Mouse (Mus musculus): ENCODE measurements at regions not wholly inside any gene's neighbourhood (a gene's known extent, or its start where the extent isn't known, plus 50 kb on each side); places are given as distances from the start of the nearest gene placed in this dataset.

- H3K4me2 ChIP-seq = no peak overlapping the region
- peaks cover 9% of the 10 kb centered on the region; the same call in 1 of the 2 replicates for H3K4me1 ChIP-seq (replicated peaks)
- H3K27ac ChIP-seq (replicated peaks) = no peak overlapping the region
- WGBS = 74% methylated on average over 7 of the region's 7 CpGs
- no peaks in the 10 kb centered on the region for H3K36me3 ChIP-seq
- no peak for ATAC-seq (ENCODE audit: low read depth)
- no peaks in the 10 kb centered on the region for H3K9me3 ChIP-seq
- H3K9ac ChIP-seq = no peak overlapping the region
- H3K27me3 ChIP-seq = no peaks in the 10 kb centered on the region; the same call in 1 of the 2 replicates
- no peak overlapping the region for H3K4me3 ChIP-seq
Measured at GRCm38 (mm10) chr13:102576871-102577662, 116.3 kb upstream of the Cd180 start.

GRCm38 (mm10) chr13:102578811-102579210 lies 114.5 kb upstream of the Cd180 start:
- no peak overlapping the region for H3K9ac ChIP-seq
- no peaks in the 10 kb centered on the region for H3K27me3 ChIP-seq
- no peaks in the 10 kb centered on the region for H3K9me3 ChIP-seq
- 85% methylated on average over 2 of the region's 2 CpGs for WGBS
- no peak for ATAC-seq (ENCODE audit: low read depth)
- no peaks in the 10 kb centered on the region for H3K36me3 ChIP-seq
- H3K4me1 ChIP-seq (replicated peaks) = 0 out of 2 replicates have a peak, but pooled peaks cover 1% of the 10 kb centered on the region
- H3K4me2 ChIP-seq = no peak overlapping the region
- no peak overlapping the region for H3K4me3 ChIP-seq
- no peak overlapping the region for H3K27ac ChIP-seq (replicated peaks)

GRCm38 (mm10) chr13:102579638-102580037 lies 113.7 kb upstream of the Cd180 start:
- Histone ChIP-seq H3K36me3 (no peaks in the 10 kb centered on the region), H3K27ac (replicated peaks) (no peak overlapping the region), H3K4me1 (replicated peaks) (no peaks in the 10 kb centered on the region), H3K9ac (no peak overlapping the region), H3K27me3 (no peaks in the 10 kb centered on the region), H3K4me2 (no peak overlapping the region), H3K9me3 (no peaks in the 10 kb centered on the region), H3K4me3 (no peak overlapping the region)
- 92% methylated on average over 3 of the region's 3 CpGs for WGBS
- ATAC-seq (ENCODE audit: low read depth) = no peak

GRCm38 (mm10) chr13:102583984-102584645 lies 109.2 kb upstream of the Cd180 start:
- peaks cover 5% of the 10 kb centered on the region for H3K4me1 ChIP-seq (replicated peaks)

GRCm38 (mm10) chr13:102586215-102586614 lies 107.1 kb upstream of the Cd180 start:
- no peak for ATAC-seq (ENCODE audit: low read depth)
- WGBS = 58% methylated on average over 6 of the region's 6 CpGs

More at GRCm38 (mm10) chr13:102583984-102584645, 109.2 kb upstream of the Cd180 start:
- Histone ChIP-seq H3K27ac (replicated peaks) (no peak overlapping the region), H3K36me3 (no peaks in the 10 kb centered on the region), H3K4me2 (no peak overlapping the region), H3K9me3 (no peaks in the 10 kb centered on the region), H3K4me3 (no peak overlapping the region), H3K27me3 (no peaks in the 10 kb centered on the region), H3K9ac (no peak overlapping the region)
- WGBS = 78% methylated on average over 12 of the region's 12 CpGs
- ATAC-seq (ENCODE audit: low read depth) = no peak

GRCm38 (mm10) chr13:102589680-102590435 lies 103.5 kb upstream of the Cd180 start:
- Histone ChIP-seq H3K36me3 (no peaks in the 10 kb centered on the region), H3K9ac (no peak overlapping the region), H3K9me3 (no peaks in the 10 kb centered on the region), H3K27me3 (no peaks in the 10 kb centered on the region), H3K4me3 (no peak overlapping the region), H3K27ac (replicated peaks) (0 out of 2 replicates have a peak overlapping the region, but pooled peaks have one; percentile 34), H3K4me1 (replicated peaks) (peaks cover 26% of the 10 kb centered on the region), H3K4me2 (peak overlapping the region; percentile 37)
- 33% methylated on average over 18 of the region's 18 CpGs for WGBS
- ATAC-seq (ENCODE audit: low read depth) = peak; percentile 56; the same call in 1 of the 2 replicates

More at GRCm38 (mm10) chr13:102586215-102586614, 107.1 kb upstream of the Cd180 start:
- Histone ChIP-seq H3K4me3 (no peak overlapping the region), H3K4me1 (replicated peaks) (peaks cover 26% of the 10 kb centered on the region), H3K27me3 (no peaks in the 10 kb centered on the region), H3K4me2 (no peak overlapping the region), H3K9me3 (no peaks in the 10 kb centered on the region), H3K36me3 (no peaks in the 10 kb centered on the region), H3K27ac (replicated peaks) (no peak overlapping the region), H3K9ac (no peak overlapping the region)

- Histone ChIP-seq H3K4me1 (replicated peaks) (peaks cover 23% of the 10 kb centered on the region), H3K9me3 (no peaks in the 10 kb centered on the region), H3K4me3 (no peak overlapping the region), H3K27me3 (no peaks in the 10 kb centered on the region), H3K9ac (no peak overlapping the region), H3K27ac (replicated peaks) (no peak overlapping the region), H3K36me3 (no peaks in the 10 kb centered on the region), H3K4me2 (no peak overlapping the region)
- no peak for ATAC-seq (ENCODE audit: low read depth)
- WGBS = 77% methylated on average over 4 of the region's 4 CpGs
Measured at GRCm38 (mm10) chr13:102591803-102592537, 101.4 kb upstream of the Cd180 start.

GRCm38 (mm10) chr13:102593405-102594200 lies 99.8 kb upstream of the Cd180 start:
- WGBS = 93% methylated on average over 12 of the region's 12 CpGs
- no peaks in the 10 kb centered on the region for H3K27me3 ChIP-seq
- H3K27ac ChIP-seq (replicated peaks) = no peak overlapping the region
- peaks cover 23% of the 10 kb centered on the region for H3K4me1 ChIP-seq (replicated peaks)
- H3K4me2 ChIP-seq = no peak overlapping the region
- H3K4me3 ChIP-seq = no peak overlapping the region
- ATAC-seq (ENCODE audit: low read depth) = no peak
- no peak overlapping the region for H3K9ac ChIP-seq
- no peaks in the 10 kb centered on the region for H3K36me3 ChIP-seq
- no peaks in the 10 kb centered on the region for H3K9me3 ChIP-seq

GRCm38 (mm10) chr13:102594201-102594600 lies 99.2 kb upstream of the Cd180 start:
- no peak overlapping the region for H3K27ac ChIP-seq (replicated peaks)
- 95% methylated on average over 3 of the region's 3 CpGs for WGBS

GRCm38 (mm10) chr13:102595602-102596001 lies 97.8 kb upstream of the Cd180 start:
- no peaks in the 10 kb centered on the region for H3K36me3 ChIP-seq
- no peaks in the 10 kb centered on the region for H3K27me3 ChIP-seq
- H3K4me2 ChIP-seq = no peak overlapping the region
- H3K4me3 ChIP-seq = no peak overlapping the region
- peaks cover 6% of the 10 kb centered on the region for H3K4me1 ChIP-seq (replicated peaks)
- ATAC-seq (ENCODE audit: low read depth) = no peak
- no peak overlapping the region for H3K9ac ChIP-seq
- no peaks in the 10 kb centered on the region for H3K9me3 ChIP-seq
- 93% methylated on average over 5 of the region's 5 CpGs for WGBS
- no peak overlapping the region for H3K27ac ChIP-seq (replicated peaks)

More at GRCm38 (mm10) chr13:102594201-102594600, 99.2 kb upstream of the Cd180 start:
- Histone ChIP-seq H3K4me2 (no peak overlapping the region), H3K9me3 (no peaks in the 10 kb centered on the region), H3K9ac (no peak overlapping the region), H3K4me1 (replicated peaks) (peaks cover 20% of the 10 kb centered on the region), H3K4me3 (no peak overlapping the region), H3K36me3 (no peaks in the 10 kb centered on the region), H3K27me3 (no peaks in the 10 kb centered on the region)
- ATAC-seq (ENCODE audit: low read depth) = no peak

GRCm38 (mm10) chr13:102596101-102596500 lies 97.3 kb upstream of the Cd180 start:
- Histone ChIP-seq H3K27ac (replicated peaks) (no peak overlapping the region), H3K9ac (no peak overlapping the region), H3K4me3 (no peak overlapping the region), H3K27me3 (no peaks in the 10 kb centered on the region), H3K4me2 (no peak overlapping the region), H3K36me3 (no peaks in the 10 kb centered on the region), H3K9me3 (no peaks in the 10 kb centered on the region), H3K4me1 (replicated peaks) (peaks cover 1% of the 10 kb centered on the region)
- no peak for ATAC-seq (ENCODE audit: low read depth)
- 86% methylated on average over 2 of the region's 2 CpGs for WGBS
